Mouse (Mus musculus) 3134 (cell line): Measurements from ENCODE around the gene Spaca1.
A peak's percentile ranks its signal among the peaks of the same experiment; 100 is the strongest.
"Not testable (repeated sequence)": the region's sequence is repeated elsewhere in the genome, so short reads cannot be mapped to it uniquely, and the experiment has no call there.

Source experiments
- DNase-seq: peaks from one replicate; pipeline ENCODE4 v3.0.0-alpha.2; 2011; ENCODE audit warnings: low spot score; ENCODE audit not compliant: insufficient read length; ENCODE audit errors: extremely low read depth

Spaca1 gene

DNA sequence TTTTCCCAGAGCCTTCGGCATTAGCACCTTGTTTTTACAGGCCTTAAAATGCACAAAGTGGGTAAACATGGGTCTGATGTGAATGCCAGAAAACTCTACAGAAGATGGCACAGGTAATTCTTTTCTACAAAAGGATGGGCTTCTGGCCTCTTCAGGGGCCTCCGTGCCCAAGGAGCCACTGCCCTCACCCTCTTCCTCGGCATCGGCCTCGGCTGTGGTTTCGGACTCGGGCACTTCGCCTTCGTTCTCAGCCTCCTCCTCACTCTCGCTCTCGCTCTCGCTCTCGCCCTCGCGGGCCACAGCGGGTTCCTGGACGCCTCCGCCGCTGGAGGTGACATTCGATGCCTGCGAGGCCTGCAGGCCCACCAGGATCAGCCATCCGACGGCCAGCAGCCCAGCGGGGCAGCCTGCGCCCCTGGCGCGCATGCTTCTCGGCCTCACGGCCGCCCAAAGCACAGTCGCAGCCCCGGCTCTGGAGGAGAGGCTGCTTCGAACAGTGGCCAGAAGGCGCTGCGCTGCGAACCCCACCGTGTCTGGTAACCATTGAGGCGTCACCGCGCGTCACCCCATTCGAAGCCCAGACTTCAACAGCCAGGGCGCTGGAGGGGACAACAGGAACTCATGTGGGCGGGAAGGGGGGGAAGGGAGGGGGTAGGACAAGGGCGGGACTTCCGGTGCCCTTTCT is at the start of gene Spaca1:
Gene Spaca1, minus strand, starts transcription at position 621 of the 685 bp plus-strand sequence.
- peak; percentile 11 for DNase-seq

DNA sequence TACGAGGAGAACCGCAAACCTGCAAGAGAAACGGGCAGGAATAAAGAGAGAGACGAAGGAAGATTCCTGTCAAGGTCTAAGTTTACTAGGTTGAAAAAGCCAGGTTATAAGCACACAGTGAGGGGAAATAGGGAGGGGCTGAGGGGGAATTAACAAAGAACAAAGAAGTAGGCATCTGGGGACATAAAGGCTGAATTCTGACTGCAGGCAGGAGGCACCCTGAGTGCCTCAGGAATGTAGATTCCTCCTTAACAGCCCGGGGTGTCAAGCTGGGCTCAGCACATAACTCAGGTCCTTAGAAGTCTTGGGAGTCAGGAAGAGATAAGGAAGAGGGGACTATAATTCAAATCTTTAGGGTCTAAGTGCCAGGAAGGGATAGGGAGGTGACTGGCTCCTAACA is 37.3 kb upstream of the Spaca1 start:
- DNase-seq, result not testable (repeated sequence)

DNA sequence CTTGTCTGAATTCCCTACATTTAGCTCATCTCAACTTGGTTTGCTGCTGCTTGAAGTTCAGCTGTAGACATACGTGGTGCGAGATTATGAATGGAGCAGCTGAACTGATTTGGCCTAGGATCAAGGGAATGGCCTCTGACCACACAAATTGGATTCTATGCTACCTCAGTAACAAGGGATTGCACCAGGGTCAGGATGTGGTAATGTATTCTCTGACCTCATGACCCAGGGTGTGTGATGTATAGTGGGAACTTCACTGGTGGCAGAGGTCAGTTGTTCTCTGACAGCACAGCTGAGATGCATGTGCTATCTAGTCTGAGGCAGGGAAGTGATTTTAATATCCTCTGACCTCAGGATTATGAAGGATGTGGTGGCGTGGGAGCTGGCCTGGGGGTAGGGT is 31.1 kb upstream of the Spaca1 start:
- DNase-seq, result no peak

DNA sequence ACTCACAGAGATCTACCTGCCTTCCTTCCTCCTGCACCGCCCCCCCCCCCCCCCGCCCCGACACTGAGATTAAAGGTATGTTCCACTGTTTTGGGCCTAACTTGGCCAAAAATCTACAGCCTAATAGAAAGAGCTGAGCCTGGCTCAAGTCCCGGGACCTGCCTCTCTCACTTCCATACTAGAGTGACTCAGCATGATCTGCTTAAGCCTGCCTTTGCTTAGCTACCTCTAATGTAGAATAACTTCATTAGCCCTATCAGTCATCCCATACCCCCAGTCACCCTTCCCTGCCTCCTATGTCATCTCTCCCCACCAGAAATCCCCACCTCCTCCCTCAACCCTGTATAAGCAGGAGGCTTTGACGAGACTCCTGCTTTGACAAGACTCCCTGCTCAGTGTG is 19.0 kb upstream of the Spaca1 start:
- no peak for DNase-seq

DNA sequence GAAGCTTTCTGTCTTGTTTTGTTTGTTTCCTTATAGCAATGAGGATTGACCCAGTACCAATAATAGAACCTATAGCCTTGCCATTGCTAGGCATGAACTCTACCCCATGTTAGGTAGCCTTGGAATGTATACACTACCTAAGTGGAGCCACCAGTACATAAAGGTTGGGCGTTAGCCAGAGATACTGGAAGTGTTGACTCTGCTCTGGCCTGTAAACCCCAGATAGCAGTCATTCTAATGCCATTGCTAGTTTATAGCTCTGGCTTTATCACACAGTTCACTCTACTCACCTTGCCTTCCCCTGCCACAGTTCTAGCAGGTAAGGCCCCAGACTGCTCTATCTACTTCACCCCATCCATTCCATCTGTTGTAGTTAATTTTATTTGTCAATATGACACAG is 8.3 kb upstream of the Spaca1 start:
- no peak for DNase-seq

DNA sequence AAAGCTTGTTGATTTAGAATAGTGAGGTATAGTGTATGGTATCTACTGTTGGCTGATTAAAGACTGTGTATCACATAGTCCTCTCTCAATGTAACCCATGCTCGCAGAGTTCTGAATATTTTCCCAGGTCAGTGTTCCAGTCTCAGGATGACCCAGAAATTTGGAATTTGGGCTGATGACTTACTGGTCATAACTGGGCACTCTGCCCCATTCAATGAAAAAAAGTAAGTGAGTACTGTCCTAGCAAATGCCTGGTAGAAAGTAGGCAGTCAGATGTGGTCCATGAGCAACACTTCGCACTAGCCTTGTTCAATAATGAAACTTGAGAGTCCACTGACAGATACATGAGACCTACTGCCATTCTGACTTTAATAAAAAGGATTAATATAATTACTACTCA is 23.2 kb downstream of the Spaca1 start:
- no peak for DNase-seq

DNA sequence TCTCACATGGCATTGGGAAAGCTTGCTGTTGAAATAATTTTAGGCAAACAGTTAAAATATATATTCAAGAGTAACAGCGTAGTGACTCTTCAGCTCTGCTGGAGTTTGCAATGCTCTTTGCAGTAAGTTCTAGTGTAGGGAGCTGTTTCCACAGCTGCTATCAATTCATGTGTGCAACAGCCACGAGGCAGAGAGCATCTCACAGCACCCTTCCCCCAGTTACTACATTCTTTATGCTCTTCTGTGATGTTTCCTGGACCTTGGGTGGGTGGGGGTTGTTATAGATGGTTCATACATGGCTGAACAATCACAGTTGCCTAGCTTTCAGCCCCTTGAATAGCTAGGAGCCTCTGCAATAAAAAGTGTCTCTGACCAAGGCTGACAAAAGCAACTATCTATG is 28.5 kb downstream of the Spaca1 start:
- no peak for DNase-seq

DNA sequence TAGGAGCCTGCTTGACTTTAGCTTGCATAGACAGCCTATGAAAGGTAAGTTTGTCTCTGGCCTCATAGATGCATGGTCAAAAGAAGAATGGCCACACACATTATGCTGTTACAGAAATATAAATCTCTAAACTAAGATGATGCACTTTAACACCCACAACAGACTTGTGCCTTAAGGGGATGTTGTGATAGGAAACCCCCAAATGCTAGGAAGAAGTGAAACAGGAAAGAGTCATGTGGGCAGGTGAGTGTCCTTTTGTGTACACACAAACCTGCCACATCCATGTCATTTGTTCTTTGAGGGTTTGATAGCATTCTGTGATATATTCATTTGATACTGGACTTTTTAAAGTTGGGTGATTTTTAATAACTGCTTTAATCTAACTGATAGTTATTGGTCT is 53.6 kb downstream of the Spaca1 start:
- DNase-seq, result no peak

DNA sequence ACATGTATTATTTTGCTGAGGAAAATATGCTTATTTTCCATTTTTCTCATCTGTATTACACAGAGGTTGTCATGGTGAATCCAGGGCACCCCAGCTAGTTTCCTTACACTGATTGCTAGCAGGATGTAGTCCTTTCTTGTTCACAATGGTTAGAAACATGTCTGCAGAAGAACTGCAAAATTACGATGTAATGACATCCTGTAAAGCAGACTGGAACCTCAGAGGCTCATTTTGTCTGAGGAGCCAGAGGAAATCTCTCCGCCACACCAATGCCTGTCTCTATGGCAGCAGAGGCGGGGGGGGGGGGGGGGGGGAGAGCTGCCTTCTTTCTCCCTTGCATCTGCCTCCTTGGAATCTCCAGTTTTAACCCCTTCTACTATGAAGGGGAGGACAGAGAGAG is 57.3 kb downstream of the Spaca1 start:
- no peak for DNase-seq

DNA sequence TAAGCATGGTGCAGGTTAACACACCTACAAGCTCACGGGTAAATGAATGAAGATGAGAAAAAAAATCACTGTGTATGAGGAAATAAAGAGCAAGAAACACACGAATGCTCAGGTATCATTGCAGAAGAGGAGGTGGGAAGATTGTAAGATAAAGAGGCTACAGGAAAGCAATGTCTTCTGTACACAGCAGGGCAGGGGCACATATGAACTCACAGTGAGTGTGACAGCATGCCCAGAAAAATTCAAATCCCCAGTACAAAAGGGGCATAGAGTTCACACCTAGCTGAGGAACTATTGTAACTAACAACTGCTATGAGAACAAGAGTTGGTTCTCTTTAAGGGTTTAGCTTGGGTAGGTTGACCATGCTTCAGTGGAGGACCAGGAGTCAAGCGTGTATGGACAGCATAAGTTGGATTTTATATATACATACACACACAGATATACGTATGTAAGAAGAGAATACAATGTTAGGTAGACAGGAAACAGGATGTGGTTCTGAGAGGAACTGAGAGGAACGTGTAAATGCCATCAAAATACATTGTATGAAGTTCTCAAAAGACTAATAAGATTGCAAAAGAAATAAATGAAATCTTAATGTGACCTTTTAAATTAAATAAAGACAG is 61.4 kb downstream of the Spaca1 start:
- DNase-seq, result no peak
